Mouse (Mus musculus) hindbrain, embryonic 10.5 days (tissue): ENCODE measurements around the gene Snrpa. TPM values are rescaled to one million over a fixed set of nuclear protein-coding genes. Genes with fewer than 3 reads are reported as not detected.

Experiments used
- DNase-seq: peaks from one replicate; pipeline ENCODE4 v3.0.0-alpha.2; 2017; ENCODE audit warnings: low spot score
- H3K27ac ChIP-seq: fragments of 300-500 bp; sonication (generic); 2 replicates; pipeline ENCODE4 v1.5.1; 2016; ENCODE audit warnings: mild to moderate bottlenecking, moderate library complexity
- H3K27me3 ChIP-seq: fragments of 300-500 bp; sonication (generic); 2 replicates; pipeline ENCODE4 v1.6.1; 2016; ENCODE audit warnings: mild to moderate bottlenecking; ENCODE audit not compliant: poor library complexity, insufficient read depth, severe bottlenecking
- H3K36me3 ChIP-seq: fragments of 300-500 bp; sonication (generic); 2 replicates; pipeline ENCODE4 v1.6.1; 2016; ENCODE audit warnings: mild to moderate bottlenecking, moderate library complexity
- H3K4me1 ChIP-seq: fragments of 300-500 bp; sonication (generic); replicated peaks from 2 replicates; pipeline ENCODE4 v1.6.1; 2016; ENCODE audit warnings: mild to moderate bottlenecking
- H3K4me3 ChIP-seq: fragments of 300-500 bp; sonication (generic); 2 replicates; pipeline ENCODE4 v1.5.1; 2016; ENCODE audit warnings: mild to moderate bottlenecking, moderate library complexity
- H3K9me3 ChIP-seq: fragments of 300-500 bp; sonication (generic); 2 replicates; pipeline ENCODE4 v1.6.1; 2016; ENCODE audit warnings: mild to moderate bottlenecking, moderate library complexity
- WGBS: fragments of 180-500 bp; shearing (Covaris S2); methylation state at CpG from one replicate; pipeline ENCODE4 v1.1.7; 2016; 5-methylcytosine and 5-hydroxymethylcytosine counted together
- polyA plus RNA-seq: library from polyadenylated mRNA; unstranded; fragments of >200 nt; fragmentation: Nextera tagmentation; extraction: Ambion mirVana; gene quantifications from 2 replicates; pipeline ENCODE4 v1.2.1, GENCODE M21; 2016

The Snrpa gene
- polyA plus RNA-seq, 1 experiment from 2014 or later = 393 TPM

DNA sequence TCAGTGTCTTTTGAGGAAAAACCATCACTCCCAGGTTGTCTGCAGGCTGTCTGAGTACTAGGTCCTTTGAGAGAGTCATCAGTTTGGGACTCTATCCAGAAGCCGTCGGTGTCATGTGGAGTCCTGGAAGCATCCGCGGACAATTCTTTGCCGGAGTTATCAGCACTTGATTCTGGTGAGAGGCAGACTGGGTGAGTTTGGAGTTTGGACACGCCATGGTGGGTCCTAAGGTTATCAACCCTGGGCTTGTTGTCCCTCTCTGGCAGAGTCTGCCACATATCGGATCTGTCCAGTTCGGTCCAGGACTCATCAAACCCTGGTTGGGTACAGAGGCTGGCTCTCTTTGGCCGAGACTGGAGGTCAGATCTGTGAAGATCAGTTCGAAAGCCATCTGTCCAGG lies 31.6 kb upstream of the Snrpa start:
- no peaks in the 10 kb centered on the region for H3K27me3 ChIP-seq
- H3K4me1 ChIP-seq = peaks cover 62% of the 10 kb centered on the region
- DNase-seq = no peak
- no peaks in the 10 kb centered on the region for H3K9me3 ChIP-seq
- WGBS = 3% methylated on average over 10 of the region's 10 CpGs
- H3K36me3 ChIP-seq = peaks cover 12% of the 10 kb centered on the region; the same call in 1 of the 2 replicates
- peak overlapping the region; percentile 95 for H3K27ac ChIP-seq
- H3K4me3 ChIP-seq = peak overlapping the region; percentile 93

DNA sequence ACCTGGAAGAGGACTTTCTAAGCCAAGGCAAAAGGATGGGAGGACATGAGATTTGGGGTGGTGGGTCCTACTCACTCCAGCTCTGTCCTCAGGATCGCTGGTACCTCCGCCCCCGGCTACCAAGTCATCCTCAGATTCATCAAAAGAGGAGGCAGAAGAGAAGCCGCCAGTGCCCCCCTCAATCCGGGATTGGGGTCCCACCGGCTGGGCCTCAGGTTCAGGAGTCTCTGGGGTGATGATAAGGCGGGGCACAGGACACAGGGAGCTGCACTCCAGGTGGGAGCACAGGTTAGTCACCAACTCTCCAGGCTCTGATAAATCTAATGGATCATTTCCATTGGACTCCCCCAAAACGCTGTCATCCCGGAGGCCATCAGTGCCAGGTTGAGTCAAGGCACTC lies 31.2 kb upstream of the Snrpa start:
- Histone ChIP-seq H3K4me3 (peak overlapping the region; percentile 93), H3K36me3 (peaks cover 16% of the 10 kb centered on the region; the same call in 1 of the 2 replicates), H3K4me1 (peaks cover 58% of the 10 kb centered on the region), H3K9me3 (no peaks in the 10 kb centered on the region), H3K27ac (peak overlapping the region; percentile 95), H3K27me3 (no peaks in the 10 kb centered on the region)
- whole genome bisulfite sequencing = 34% methylated on average over 9 of the region's 9 CpGs
- no peak for DNase-seq

DNA sequence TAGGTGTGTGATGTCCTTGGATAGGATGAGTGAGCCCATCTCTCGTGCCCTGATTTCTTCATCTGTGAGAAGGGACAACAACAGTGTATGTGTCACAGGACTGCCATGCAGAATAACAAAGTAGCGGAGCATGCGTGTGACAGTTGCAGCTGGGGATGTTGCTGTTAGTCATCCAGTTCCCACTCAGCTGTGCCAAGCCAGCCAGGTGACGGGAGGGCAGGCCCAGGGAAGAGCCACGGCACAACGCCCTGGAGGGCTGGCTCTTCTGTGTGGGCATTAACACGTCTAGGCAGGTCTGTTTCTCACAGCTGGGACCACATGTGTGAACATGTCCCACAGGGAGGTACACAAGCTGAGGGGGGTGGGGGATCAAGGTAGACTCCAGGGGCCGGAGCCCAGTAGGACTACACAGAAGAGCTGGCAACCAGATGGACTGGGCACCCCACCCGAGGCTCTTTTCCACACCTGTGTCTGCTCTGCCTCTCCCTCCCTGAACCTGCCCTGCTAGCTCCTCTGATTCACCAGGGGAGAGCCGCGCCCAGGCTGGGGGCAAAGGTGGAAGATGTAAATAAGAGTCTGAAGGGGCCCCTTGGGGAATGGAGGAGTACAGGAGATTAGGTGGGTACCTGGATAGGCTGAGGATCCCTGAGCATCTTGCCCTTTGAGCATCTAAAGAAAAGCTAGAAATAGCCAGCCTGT lies 29.0 kb upstream of the Snrpa start:
- peaks cover 33% of the 10 kb centered on the region for H3K36me3 ChIP-seq
- H3K4me3 ChIP-seq = peak overlapping the region; percentile 93; the same call in 1 of the 2 replicates
- peaks cover 58% of the 10 kb centered on the region for H3K4me1 ChIP-seq
- H3K9me3 ChIP-seq = no peaks in the 10 kb centered on the region
- H3K27me3 ChIP-seq = no peaks in the 10 kb centered on the region
- no peak for DNase-seq
- peak overlapping the region; percentile 51; the same call in 1 of the 2 replicates for H3K27ac ChIP-seq
- WGBS = 84% methylated on average over 11 of the region's 11 CpGs

DNA sequence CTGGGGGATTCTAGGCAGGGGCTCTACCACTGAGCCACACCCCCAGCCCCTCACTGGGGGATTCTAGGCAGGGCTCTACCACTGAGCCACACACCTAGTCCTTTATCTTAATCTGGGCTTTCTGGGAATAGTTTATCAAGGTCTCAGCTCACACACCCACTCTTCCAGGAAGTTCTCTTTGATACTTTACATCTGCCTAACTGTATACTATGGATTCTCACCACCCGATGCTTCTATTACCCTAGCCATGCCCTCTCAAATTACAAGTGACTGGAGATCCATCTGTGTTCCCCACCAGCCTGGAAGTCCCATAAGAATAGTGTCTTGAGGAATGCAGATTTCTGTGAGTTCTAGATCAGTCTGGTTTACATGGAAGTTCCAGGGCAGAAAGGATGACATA lies 26.5 kb upstream of the Snrpa start:
- 86% methylated on average over 1 of the region's 1 CpGs for WGBS
- H3K4me1 ChIP-seq = peaks cover 46% of the 10 kb centered on the region
- H3K9me3 ChIP-seq = no peaks in the 10 kb centered on the region
- no peak for DNase-seq
- peaks cover 54% of the 10 kb centered on the region for H3K36me3 ChIP-seq
- H3K27ac ChIP-seq = no peak overlapping the region
- no peak overlapping the region for H3K4me3 ChIP-seq
- H3K27me3 ChIP-seq = no peaks in the 10 kb centered on the region

DNA sequence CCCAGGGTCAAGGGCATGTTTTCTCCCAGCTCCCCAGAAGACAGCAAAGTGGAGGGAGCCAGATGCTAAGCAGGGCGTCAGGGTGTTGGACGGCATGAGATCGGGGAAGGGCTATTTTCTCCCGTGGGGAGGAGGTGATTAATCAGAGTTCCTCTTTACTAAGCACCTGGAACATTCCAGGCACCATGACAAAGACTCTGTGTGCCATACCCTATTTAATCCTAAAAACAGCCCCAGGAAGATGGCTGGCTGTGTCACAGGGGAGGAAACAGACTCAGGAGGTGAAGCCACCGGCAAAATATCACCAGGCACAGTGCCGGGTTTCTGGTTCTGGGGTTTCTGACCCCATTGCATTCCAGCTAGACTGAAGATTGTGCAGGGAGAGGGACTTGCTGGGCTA lies 25.9 kb upstream of the Snrpa start:
- H3K9me3 ChIP-seq = no peaks in the 10 kb centered on the region
- H3K4me1 ChIP-seq = peaks cover 40% of the 10 kb centered on the region
- H3K36me3 ChIP-seq = peaks cover 60% of the 10 kb centered on the region
- DNase-seq = no peak
- no peak overlapping the region for H3K4me3 ChIP-seq
- H3K27ac ChIP-seq = no peak overlapping the region
- no peaks in the 10 kb centered on the region for H3K27me3 ChIP-seq
- WGBS = 85% methylated on average over 6 of the region's 6 CpGs

DNA sequence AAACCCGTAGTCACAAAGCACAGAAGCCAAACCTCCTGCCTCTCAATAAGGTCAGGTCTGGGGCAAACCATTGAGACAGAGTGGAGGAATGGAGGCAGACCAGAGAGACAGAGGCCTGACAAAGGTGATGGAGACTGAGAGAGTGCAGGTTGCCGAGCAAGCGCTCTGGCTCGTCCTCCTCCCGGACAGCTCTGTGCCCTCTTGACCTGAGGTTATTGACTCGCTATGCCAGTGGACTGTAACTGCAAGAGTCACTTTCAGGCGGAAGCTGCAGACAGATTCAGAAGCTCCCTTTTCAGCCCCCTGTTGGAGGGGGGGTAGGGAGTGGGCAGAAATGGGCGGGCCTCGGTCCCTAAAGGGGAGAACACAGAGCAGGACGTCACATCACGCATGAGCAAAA lies 23.9 kb upstream of the Snrpa start:
- Histone ChIP-seq H3K27me3 (no peaks in the 10 kb centered on the region), H3K36me3 (peaks cover 78% of the 10 kb centered on the region), H3K27ac (no peak overlapping the region), H3K4me1 (peaks cover 20% of the 10 kb centered on the region), H3K4me3 (no peak overlapping the region), H3K9me3 (no peaks in the 10 kb centered on the region)
- 60% methylated on average over 11 of the region's 11 CpGs for WGBS
- no peak for DNase-seq

DNA sequence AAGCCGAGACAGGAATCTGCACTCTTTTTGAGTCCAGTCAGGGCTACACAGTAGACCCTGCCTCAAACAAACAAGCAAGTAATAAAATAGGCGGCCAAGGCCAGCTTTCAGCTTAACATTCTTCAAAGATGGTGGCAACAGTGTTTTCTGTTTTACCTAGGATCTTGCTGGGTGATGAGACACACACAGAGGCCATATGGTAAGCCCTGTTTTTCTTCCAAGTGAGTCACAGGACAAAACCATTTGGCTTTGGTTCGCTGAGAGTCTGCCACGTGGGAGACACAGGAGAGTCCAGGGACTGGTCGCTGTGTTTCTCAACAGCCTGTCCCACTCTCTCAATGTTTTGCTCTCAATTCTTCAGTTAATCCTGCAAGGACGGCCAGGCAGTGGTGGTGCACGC lies 22.5 kb upstream of the Snrpa start:
- no peaks in the 10 kb centered on the region for H3K9me3 ChIP-seq
- peaks cover 87% of the 10 kb centered on the region for H3K36me3 ChIP-seq
- H3K4me3 ChIP-seq = no peak overlapping the region
- H3K27me3 ChIP-seq = no peaks in the 10 kb centered on the region
- no peak for DNase-seq
- H3K27ac ChIP-seq = no peak overlapping the region
- 88% methylated on average over 7 of the region's 7 CpGs for WGBS
- H3K4me1 ChIP-seq = 0 out of 2 replicates have a peak, but pooled peaks cover 8% of the 10 kb centered on the region

DNA sequence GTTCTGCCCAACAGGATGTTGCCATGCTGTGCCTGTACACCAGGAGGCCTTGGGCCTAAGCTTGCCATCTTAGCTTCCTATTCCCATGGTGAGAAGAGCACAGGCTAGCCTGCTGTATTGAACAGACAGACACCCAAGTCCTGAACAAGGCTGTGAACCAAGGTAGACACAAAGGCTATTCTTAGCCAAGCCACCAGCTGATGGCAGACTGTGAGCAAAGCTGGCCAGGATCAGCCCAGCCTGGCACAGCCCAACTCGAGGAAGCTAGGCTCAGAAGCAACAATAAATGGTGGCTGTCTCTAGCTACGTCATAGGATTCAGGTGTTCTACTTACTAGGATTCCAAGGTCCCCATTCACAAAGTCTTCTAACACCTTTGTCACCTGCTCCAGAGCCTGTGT lies 16.6 kb upstream of the Snrpa start:
- H3K36me3 ChIP-seq = peaks cover 96% of the 10 kb centered on the region
- WGBS = 93% methylated on average over 2 of the region's 2 CpGs

DNA sequence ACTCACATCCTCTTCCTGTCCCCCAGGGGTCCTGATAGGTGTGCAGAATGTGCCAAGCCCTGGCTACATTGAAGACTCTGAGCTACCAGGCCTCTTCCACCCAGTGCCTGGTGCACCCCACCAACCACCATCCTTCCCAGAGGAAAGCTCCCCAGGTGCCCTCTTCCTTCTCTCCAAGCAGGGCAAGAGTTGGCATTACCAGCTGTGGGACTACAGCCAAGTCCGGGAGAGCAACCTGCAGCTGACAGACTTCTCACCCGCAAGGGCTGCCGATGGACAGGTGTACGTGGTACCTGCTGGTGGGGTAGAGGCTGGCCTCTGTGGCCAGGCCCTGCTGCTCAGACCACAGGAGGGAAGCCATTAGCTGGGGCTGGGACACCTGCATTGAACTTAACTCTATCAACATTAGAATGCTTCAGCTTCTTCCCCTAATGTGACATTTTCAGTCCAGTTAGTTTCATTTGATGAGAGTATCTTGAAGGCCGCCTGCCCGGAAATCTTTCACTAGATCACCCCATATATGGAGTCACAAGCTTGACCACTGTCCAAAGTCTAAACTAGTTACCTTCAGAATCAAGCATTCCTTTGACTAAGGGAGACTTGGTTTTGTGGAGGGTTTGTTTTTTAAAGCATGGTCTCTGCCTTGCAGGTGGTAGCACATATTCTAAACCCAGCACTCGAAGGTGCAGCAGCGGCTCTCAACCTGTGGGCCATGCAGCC lies 7.8 kb upstream of the Snrpa start:
- 94% methylated on average over 8 of the region's 8 CpGs for WGBS
- no peak for DNase-seq
- peaks cover 73% of the 10 kb centered on the region for H3K36me3 ChIP-seq
- H3K9me3 ChIP-seq = no peaks in the 10 kb centered on the region
- no peak overlapping the region for H3K27ac ChIP-seq
- H3K4me3 ChIP-seq = no peak overlapping the region
- no peaks in the 10 kb centered on the region for H3K4me1 ChIP-seq
- H3K27me3 ChIP-seq = no peaks in the 10 kb centered on the region

More for the DNA sequence above, 16.6 kb upstream of the Snrpa start:
- Histone ChIP-seq H3K9me3 (no peaks in the 10 kb centered on the region), H3K4me1 (no peaks in the 10 kb centered on the region), H3K4me3 (no peak overlapping the region), H3K27me3 (no peaks in the 10 kb centered on the region), H3K27ac (no peak overlapping the region)
- no peak for DNase-seq

DNA sequence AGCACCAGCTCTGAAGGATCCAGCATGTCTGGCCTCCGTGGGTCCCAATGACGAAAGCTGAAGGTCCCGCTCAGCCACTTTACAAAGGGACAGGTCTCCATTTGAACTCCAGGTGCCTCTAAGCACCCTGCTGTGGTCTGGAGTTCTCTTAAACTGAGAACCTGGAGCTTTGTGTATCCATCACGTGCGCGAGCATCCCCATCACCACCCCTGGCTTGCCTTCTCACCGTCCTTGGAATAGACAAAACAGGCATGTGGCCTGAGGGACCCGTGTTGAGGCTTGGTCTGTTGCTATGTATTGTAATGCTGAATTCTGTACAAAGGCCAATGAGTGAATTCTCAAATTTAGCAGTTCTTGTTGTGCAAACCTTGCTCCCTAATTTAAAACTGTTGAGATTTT lies 2.7 kb upstream of the Snrpa start:
- Histone ChIP-seq H3K36me3 (peaks cover 55% of the 10 kb centered on the region), H3K27me3 (no peaks in the 10 kb centered on the region)

DNA sequence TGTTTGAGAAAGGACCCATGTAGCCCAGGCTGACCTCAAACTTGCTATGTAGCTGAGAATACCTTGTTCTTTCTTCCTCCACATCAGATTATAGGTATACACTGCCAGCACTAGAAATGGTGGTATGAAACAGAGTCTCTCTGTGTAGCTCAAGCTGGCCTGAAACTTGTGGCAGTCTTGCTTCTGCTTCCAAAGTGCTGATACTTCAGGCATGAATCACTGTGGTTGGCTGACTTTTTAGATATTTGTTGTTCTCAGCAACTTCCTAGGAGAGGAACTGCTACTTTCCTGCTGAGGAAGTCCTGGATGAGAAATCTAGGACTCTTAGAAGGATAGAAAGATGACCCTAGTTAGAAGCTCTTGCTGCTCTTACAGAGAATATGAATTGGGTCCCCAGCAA lies 2.3 kb upstream of the Snrpa start:
- no peak for DNase-seq

More for the DNA sequence above, 2.7 kb upstream of the Snrpa start:
- H3K4me3 ChIP-seq = no peak overlapping the region
- peaks cover 20% of the 10 kb centered on the region for H3K4me1 ChIP-seq
- no peaks in the 10 kb centered on the region for H3K9me3 ChIP-seq
- no peak overlapping the region for H3K27ac ChIP-seq
- WGBS = 94% methylated on average over 8 of the region's 8 CpGs
- no peak for DNase-seq

DNA sequence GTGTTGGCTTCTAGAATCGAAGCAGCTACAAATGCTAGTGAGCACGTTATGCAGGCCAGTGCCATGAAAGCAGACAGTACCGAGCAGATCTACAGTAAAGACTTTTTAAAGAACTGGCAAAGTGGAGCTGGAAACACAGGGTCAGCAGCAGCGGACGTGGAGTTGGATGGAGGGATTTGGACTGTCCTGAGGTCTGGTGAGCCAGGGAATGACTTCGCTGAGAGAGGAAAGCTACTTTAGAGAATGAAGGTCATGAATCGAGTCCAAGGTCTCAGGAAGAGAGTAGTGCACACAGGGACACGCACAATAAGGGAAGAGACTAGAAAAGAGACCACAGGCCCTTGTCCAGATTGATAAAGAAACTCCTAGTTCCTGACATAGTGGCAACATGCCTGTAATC lies 1.6 kb upstream of the Snrpa start:
- H3K4me3 ChIP-seq = no peak overlapping the region
- 92% methylated on average over 8 of the region's 8 CpGs for WGBS
- H3K36me3 ChIP-seq = peaks cover 55% of the 10 kb centered on the region
- no peaks in the 10 kb centered on the region for H3K9me3 ChIP-seq
- H3K27ac ChIP-seq = no peak overlapping the region
- H3K4me1 ChIP-seq = peaks cover 26% of the 10 kb centered on the region
- DNase-seq = no peak
- no peaks in the 10 kb centered on the region for H3K27me3 ChIP-seq

More for the DNA sequence above, 2.3 kb upstream of the Snrpa start:
- Histone ChIP-seq H3K9me3 (no peaks in the 10 kb centered on the region), H3K27me3 (no peaks in the 10 kb centered on the region), H3K4me3 (no peak overlapping the region), H3K27ac (no peak overlapping the region), H3K4me1 (peaks cover 24% of the 10 kb centered on the region), H3K36me3 (peaks cover 55% of the 10 kb centered on the region)

DNA sequence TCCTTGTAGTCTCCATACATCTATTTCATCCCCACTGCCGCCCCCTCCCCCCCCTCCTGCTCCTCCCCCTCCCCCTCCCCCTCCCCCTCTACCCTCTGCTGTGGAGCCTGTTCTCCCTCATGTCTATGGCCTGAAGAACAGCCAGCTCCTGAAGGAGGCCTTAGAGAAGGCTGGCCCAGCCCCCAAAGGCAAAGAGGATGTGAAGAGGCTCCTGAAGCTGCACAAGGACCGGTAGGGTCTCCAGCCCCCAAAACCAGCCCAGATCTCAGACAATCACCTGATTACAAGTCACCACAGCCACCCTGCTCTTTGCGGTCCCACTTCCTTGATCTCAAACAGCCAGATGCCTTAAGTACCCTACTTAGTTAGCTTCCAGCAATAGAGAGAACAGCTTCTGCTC lies 1.1 kb upstream of the Snrpa start:
- H3K9me3 ChIP-seq = no peaks in the 10 kb centered on the region
- peak overlapping the region; percentile 59 for H3K27ac ChIP-seq
- no peaks in the 10 kb centered on the region for H3K27me3 ChIP-seq
- WGBS = 89% methylated on average over 3 of the region's 3 CpGs
- H3K36me3 ChIP-seq = peaks cover 55% of the 10 kb centered on the region
- peaks cover 26% of the 10 kb centered on the region for H3K4me1 ChIP-seq
- no peak for DNase-seq
- peak overlapping the region; percentile 89; the same call in 1 of the 2 replicates for H3K4me3 ChIP-seq
